Mouse (Mus musculus): ENCODE data around the gene Ccdc85c. TPM values are rescaled to one million over a fixed set of nuclear protein-coding genes. Genes with fewer than 3 reads are reported as not detected.

Ccdc85c gene
- total RNA-seq (2021), result 10 to 100 TPM; 29.6 to 29.9 TPM
- long read RNA-seq, experiment 1, partial matches to known transcripts, result 0 of 3 reads
- long read RNA-seq, experiment 1, other reads (novel, unspliced or antisense), result 3 of 3 reads
- long read RNA-seq, experiment 2, full-length matches to known transcripts, result 1 of 14 reads
- long read RNA-seq, experiment 2, partial matches to known transcripts, result 0 of 14 reads
- long read RNA-seq, experiment 2, other reads (novel, unspliced or antisense), result 13 of 14 reads

DNA sequence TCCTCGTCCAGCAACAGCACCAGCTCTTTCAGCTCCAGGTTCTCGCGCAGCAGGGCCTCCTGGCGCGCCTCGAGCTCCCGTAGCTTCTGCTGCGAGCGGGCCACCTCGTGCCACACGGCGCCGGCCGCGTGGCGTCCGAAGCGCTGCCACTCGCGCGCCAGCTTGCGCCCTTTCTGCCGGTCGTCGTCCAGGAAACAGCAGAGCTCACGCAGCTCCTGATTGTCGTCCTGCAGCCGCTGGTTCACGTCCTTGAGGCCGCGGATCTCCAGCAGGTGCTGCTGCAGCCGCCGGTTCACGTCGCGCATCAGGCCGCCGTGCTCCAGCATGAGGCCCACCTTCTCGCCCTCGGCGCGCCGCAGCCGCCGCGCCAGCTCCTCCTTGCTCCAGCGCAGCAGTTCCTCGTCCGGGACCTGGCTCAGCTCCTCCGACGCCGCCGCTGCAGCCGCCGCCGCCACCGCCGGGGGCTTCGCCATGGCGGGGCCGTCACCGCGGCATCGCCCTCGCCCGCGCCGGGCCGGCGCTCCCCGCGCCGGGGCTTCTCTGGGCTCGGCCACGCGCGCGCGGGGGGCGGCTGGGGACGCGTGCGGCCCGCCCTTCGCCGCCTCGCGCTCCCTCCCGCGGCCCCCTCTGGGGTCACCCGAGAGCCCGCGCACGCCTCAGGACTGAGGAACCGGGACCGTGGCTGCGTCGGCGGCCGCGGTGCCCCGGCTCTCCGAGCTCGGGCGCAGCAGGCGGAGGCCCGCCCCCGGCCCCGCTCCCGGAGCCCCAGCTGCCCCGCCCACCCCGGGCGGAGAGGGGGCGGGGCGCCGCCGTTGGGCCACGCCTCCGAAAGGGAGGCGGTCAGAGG lies at the start of gene Ccdc85c:
Gene Ccdc85c, minus strand, starts transcription at position 765 of the 847 bp plus-strand sequence.
- DNase-seq (ENCODE audit: low spot score in 2 of 2), result no peak

DNA sequence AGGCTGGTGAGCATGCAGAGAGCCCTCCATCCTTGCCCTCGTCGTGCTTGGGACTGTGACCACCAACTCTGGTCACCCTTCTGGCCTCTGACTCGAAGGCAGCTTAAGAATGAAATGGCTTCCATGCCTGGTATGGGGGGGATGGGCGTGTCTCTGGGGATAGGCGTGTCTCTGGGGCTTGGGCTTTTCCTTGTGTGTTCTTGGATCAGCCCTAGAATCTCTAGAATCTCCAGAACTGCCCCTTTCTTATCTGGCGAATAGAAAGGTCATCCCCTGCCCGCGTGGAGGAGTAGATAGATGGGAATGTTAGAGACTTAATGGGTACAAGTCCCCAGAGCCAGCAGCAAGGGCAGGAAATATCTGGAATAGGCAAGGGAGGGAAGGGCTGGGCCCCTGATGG lies 44.9 kb upstream of the Ccdc85c start:
- no peak for DNase-seq (ENCODE audit: low spot score in 2 of 2)

DNA sequence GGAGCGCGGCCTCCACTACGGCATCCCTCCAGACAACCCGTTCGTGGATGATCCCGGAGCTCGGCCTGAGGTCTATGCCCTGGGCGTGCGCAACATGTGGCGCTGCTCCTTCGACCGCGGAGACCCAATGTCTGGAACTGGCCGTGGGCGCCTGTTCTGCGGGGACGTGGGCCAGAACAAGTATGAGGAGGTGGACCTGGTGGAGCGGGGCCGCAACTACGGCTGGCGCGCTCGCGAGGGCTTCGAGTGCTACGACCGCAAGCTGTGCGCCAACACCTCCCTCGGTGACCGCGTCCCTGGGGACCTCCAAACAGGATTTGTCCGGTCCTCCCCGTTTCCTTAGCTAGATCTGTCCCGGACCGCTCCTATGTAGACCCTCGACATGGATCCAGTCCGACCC lies 43.3 kb upstream of the Ccdc85c start:
- DNase-seq (ENCODE audit: low spot score in 2 of 2), result no peak

DNA sequence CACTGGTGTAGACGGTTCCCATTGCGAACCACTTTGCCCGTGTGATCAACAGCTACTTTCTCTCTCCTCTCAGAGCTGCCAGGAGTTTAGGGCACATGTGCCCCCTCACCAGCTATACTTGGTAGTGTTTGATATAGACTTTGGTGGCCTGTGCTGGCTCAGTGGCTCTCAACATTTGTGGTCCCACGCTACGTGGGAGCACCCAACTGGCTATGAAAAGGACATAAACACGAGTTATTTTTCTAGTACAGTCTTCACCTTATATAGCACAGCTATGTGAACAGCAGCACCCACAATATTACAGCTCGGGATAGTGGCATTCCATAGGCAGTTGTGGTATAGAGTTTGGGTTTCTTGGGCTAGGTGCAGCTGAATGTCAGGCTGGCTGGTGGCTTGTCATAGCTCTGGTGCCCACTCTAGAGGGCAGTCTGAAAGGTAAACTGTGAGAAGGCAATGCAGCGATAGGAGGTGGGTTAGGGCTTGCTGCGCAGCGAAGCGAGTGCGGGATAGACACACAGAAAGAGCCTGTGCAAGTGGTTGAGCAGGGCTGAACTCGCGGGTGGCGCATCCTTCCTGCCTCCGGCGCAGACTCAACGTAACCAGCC lies 42.7 kb upstream of the Ccdc85c start:
- DNase-seq (ENCODE audit: low spot score in 2 of 2), result no peak

DNA sequence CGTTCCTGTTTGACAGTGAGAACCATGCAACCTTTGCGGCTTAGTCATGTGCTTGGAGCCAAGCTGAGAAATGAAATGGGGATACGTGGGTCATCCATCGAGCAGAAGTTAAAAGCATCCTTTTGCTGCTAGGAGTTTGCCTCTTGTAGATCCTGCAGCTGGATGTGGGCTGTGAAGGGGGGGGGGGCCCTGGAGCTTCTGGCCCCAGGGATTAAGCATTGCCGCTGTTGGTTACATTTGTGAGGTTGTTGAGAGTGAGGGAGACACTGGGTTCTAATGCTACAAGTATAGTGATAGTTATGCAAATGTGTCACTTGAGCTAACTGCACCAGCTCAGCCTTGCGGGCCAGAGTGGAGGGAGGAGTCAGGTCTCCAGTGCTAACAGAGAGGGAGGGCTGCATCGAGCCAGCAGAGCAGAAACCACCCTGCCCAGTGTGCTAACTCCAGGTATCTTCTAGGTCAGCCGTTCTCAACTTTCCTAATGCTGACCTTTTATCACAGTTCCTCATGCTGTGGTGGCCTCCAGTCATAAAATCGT lies 42.0 kb upstream of the Ccdc85c start:
- no peak for DNase-seq (ENCODE audit: low spot score in 2 of 2)

DNA sequence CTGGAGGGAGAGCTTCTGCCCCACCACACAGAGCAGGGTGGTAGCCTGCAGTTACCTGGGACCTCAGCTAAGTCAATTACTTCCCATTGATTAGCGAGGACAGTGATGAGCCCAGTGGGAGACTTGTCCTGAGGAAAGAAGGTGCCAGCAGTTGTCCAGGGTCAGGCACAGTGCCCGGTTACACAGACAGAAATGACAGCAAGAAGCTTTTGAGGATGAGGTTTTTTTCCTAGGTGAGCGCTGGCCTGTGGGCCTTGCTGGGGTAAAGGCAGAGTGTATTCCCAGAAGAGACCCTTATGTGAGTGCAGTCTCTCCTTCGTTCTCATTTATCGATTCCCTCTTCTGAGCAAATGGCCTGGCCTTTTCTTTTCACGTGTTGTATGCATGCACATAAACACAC lies 41.4 kb upstream of the Ccdc85c start:
- no peak for DNase-seq (ENCODE audit: low spot score in 2 of 2)

DNA sequence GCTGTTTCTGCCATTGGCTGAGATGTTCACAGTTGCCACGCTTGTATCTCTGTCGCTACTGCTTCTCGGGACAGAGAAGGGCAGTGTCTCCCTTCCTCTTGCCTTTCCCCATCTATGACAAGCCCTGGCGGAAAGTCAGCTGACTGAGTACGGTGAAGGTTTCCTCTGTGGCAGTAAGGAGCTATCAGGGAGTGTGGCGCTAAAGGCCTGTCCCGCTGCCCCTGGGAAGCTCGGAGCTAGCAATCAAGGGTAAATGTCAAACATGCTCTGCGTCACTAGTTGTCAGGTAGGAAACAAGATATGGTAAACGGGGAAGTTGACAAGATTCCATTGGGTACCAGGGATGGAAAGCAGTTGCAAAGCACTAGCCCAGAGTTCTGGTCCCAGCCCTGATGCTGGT lies 40.6 kb upstream of the Ccdc85c start:
- DNase-seq (ENCODE audit: low spot score in 2 of 2), result no peak

DNA sequence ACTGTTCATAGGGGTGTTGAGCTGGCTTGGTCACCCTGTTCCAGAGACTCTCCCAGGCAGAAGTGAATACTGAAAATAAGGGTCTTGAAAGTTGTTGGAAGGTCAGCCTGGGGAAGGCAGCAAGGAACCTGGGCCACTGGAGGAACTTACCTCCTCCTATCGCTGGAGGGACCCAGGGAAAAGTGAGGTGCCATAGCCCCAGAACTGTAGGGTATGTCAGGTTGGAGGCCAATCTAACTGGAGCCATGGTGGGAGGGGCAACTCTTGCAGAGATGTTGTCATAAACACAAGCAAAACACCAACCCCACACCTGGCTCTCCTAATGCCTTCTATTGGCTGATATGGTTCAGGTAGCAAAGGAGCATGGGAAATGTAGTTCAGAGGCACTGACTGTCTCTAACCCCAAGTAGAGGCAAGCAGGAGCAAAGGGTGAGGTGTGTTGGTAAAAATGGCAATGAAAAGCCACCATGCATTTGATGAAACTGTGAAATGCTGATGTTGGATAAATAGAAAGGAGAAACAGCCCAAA lies 38.1 kb upstream of the Ccdc85c start:
- DNase-seq (ENCODE audit: low spot score in 2 of 2), result no peak

DNA sequence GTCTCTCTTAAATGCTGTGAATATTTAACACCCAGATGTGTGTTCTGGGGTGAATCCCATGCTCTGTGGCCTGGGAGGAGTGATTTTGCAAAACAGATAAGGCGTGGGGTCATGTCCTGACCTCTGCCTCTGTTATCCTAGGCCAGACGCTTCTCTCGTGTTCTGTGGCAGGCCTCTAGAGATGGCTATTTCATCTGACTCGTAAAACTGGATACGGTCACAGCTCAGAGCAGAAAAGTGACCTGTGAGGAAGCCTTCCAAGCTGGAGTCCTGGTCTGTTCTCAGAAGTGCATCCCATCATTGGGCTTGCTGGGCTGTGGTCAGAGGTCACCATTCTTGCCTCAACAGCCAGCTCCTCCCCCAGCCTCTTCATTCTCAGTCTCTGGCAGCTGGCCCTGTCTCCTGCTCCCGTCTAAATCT lies 37.2 kb upstream of the Ccdc85c start:
- DNase-seq (ENCODE audit: low spot score in 2 of 2), result no peak

DNA sequence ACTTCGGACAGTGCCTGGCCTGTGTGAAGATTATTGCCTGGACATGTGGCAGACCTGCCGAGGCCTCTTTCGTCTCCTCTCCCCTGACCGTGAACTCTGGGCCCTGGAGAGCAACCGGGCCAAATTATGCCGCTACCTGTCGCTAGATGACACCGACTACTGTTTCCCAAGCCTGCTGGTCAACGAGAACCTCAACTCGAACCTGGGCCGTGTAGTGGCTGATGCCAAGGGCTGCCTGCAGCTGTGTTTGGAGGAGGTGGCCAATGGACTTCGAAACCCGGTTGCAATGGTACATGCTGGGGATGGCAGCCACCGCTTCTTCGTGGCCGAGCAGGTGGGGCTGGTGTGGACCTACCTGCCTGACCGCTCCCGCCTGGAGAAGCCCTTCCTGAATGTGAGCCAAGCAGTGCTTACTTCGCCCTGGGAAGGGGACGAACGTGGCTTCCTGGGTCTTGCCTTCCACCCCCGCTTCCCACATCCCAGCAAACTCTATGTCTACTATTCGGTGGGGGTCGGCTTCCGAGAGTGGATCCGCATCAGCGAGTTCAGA lies 36.6 kb upstream of the Ccdc85c start:
- no peak for DNase-seq (ENCODE audit: low spot score in 2 of 2)

DNA sequence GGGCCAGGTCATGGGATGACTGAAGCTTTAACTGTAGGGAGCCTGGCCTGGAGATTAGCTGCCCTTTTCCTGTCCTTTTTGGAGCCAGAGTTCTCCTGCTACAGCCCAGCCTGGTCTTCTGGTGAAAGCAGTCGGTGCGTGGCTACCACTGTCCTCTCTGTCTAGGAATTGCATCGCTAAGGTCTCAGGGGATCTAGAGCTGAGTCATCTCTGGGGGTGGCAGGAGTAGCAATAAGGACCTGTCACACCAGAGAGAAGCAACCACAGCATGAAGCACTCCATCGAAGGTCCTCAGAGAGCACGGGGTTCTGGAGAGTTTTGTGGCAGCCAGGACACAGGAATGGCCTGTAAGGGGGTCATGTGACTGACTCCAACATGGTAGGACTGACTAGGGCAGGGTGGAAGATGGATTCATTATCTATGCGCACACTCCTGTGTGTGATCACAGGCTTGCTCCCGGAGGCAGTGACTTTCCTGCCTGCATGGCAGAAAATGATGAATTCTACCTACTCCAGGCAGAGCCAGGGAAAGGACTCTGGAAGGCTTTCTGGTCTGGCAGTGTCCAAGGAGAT lies 35.3 kb upstream of the Ccdc85c start:
- no peak for DNase-seq (ENCODE audit: low spot score in 2 of 2)

DNA sequence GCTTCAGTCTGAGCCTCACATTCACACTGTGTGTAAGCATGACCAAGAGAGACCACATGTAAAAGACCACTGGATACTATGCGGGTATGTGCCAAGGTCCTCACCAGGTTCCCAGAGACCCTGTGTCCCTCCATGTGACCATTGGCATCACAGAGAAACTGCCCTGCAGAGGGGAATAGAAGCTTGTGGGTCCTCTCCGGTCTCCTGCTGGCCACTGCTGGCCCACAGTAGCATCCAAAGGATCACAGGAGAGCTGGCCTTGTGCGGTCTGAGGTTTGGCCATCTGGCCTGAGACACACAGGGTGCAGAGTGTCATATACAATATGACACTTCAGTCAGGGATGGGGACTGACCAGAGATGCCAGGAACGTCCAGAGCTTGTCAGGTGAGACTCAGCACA lies 34.8 kb upstream of the Ccdc85c start:
- DNase-seq (ENCODE audit: low spot score in 2 of 2), result no peak

DNA sequence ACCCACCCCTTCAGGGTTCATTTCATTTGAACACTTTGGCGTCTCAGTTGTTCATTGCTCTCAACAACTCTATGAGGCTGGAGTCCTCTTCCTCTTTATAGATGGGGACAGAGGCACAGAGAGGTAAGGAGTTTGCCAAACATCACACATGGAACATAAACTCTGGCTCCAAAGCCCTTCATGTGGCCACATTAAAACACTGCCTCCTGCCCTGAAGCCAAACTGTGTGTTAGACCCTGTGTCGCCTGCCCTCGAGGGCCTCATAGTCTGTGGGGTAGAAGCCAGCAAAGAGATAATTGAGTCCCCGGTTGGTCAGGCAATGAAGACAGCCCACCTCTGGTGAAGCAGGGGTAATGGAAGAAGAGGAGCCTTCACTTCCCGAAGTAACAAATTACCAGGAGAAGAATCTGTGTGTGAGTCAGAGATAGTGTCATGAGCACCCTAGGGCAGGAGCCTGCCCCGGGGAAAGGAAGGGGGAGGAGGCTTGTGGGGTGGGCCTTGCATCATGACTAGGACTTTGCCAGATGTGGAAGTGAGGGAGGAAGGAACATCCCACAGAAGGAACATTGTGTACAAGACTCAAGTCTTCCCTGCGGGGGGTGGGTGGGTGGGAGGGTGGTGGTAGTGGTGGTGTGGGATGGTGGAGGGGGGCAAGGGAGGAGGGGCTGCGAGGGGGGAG lies 34.0 kb upstream of the Ccdc85c start:
- DNase-seq (ENCODE audit: low spot score in 2 of 2), result no peak

DNA sequence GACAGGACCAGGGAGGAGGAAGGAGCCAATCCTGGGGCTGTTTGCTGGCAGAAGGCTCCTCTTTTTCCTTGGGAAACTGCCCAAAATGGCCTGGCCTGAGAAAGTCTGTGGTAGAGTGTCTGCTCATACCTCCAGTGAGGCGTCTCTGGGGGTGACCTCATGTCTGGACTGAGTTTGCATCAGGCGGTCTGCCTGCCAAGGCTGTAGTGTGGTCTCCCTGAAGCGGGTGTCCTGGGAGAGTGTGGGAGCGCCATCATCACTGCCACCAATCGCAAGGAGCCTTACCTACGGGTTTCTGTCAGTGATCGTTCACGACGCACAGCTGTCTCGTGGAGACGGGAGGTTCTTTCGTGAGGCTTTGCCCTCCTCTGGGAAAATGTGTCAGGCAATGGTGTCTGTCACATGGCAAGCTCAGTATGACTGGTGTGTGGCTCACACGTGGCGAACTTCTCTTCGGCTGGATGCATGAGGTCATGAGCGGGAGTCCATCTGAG lies 33.2 kb upstream of the Ccdc85c start:
- no peak for DNase-seq (ENCODE audit: low spot score in 2 of 2)

DNA sequence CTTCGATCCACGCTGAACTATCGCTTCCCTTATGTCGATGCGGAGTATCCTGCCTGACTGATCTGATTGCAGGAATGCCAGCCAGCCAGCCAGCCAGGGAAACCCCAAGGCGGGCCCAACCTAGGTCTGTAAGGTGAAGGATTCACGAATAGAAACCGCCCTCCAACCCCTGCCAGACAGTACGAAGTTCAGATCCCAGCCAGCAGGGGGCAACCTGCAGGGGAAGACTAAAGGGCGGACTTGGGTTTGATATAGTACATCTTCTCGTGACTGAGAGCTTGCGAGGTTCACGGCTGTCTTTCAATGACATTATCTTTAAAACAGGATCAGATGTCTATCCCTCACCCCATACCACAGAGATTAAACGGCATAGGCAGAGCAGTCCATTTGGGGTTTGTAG lies 32.3 kb upstream of the Ccdc85c start:
- DNase-seq (ENCODE audit: low spot score in 2 of 2), result no peak

DNA sequence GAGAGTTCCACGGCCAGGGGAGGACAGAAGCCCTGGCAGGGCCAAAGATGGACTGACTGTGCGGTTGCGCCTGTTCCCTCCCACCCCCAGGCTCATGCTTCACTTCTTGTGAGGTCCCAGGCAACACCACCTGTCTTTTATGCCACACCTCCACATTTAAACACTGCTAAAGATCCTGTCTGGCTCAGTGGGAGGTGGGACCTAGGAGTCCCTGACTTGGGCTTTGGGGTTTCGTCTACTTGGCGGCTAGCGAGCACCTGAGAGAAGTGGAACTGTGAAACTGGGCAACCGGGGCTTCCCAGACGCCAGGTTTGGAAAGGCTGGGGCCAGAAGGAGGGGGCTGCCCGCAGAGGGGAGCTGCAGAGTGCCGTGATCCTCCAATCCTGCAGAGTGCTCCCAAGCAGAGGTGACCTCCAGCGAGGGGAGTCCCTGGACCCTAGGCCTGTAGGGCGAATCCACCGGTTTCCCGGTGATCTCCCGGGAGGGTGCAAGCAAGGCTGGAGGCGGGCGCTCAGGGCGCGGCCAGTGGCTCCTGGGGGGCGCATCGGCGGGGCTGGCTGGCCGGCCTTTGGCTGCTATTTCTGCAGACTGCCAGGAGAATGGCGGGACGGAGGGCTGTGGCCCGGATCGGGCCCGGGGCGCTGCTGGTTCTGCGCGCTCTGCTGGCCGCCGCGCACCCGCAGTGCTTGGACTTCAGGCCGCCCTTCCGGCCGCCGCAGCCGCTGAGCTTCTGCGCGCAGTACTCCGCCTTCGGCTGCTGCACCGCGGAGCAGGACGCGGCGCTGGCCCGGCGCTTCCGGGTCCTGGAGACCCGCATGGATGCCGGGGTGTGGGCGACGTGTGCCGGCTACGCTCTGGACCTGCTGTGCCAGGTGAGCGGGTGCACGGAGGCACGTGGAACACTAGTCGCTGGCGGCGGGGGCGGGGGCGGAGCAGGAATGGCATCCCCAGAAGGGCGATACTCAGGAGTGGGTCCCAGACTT lies 30.9 kb upstream of the Ccdc85c start, which contains the start of gene Hhipl1:
Gene Hhipl1, plus strand, starts transcription at position 459 of the 983 bp plus-strand sequence.
- DNase-seq (ENCODE audit: low spot score in 2 of 2), result no peak

DNA sequence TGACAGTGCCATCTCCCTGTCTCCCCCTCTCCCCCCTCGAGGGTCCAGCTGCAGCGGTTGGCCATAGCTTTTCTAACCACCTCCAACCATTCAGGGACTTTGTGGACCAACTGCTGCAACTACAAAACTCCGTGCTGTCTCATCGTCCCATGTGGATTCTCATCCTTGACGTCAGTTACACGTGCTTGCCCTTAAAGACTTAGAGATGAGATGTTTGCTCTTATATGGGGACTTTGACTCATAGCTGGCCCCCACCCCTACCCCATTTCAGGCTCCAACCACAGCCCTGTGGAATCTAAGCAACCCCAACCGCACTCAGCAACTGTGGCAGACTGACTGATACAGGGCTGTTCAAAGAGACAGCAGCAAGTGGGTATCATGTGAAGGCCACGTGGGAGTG lies 29.9 kb upstream of the Ccdc85c start:
- no peak for DNase-seq (ENCODE audit: low spot score in 2 of 2)

DNA sequence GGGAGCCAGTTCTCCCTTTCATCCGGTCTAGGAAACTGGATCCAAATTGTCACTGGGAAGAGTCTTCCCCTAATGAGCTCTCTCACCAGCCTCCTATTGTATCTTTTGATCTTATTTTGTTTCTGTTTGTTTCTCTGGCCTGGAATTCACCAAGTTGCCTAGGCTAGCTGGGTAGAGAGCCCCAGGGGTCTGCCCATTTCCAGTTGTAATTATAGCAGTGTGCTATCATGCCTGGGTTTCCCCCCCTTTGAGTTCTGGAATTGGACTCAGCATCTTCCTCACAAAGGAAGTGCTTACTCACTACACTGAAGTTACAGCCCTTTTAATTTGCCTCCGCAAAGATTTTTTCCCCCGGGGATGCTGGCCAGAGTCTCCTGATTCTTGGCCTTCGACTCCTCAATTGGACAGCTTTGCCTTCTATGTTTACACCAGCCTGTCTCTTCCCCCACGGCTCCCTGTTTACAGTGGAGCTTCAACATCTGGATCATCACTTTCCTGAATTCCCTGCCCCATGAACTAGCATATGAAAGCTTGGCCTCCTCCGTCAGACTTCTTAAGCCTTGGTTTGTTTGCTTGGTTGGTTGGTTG lies 28.6 kb upstream of the Ccdc85c start:
- no peak for DNase-seq (ENCODE audit: low spot score in 2 of 2)

DNA sequence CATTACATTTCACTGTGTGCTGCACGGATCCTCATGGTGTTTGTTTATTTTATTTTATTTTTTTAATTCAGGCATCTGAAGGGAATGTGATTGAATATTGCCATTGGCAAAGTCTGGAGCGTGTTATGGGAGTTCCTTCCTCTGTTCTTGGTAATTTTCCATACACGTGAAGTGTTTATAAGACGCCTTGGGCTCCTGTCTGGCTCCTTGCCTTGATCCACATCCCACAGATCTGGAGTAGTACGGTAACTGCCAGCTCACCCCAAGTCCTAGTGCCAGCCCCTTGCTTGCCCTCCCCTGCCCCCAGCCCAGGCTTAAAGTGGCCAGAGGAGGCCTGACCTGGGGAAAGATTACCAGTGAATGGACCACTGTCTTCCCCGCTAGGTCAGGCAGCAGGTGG lies 25.8 kb upstream of the Ccdc85c start:
- no peak for DNase-seq (ENCODE audit: low spot score in 2 of 2)
